Mouse (Mus musculus) stomach, postnatal 0 days (tissue): ENCODE measurements around the gene Rbmxl1. TPM values are rescaled to one million over a fixed set of nuclear protein-coding genes. Genes with fewer than 3 reads are reported as not detected.
"Not testable (repeated sequence)": the region's sequence is repeated elsewhere in the genome, so short reads cannot be mapped to it uniquely, and the experiment has no call there.

Experiments used
- ATAC-seq: fragments of 200-750 bp; cut with Nextera tagmentation; 2 replicates; pipeline ENCODE4 v1.8.0; 2017; ENCODE audit not compliant: low FRiP score, low TSS enrichment
- DNase-seq: peaks from one replicate; pipeline ENCODE4 v3.0.0-alpha.2; 2016; ENCODE audit warnings: low spot score
- H3K27ac ChIP-seq: fragments of 300-500 bp; sonication (generic); replicated peaks from 2 replicates; pipeline ENCODE4 v1.5.1; 2014; ENCODE audit warnings: mild to moderate bottlenecking, control low read depth
- H3K27me3 ChIP-seq: fragments of 300-500 bp; sonication (generic); 2 replicates; pipeline ENCODE4 v1.6.1; 2014; ENCODE audit warnings: low read length; ENCODE audit not compliant: control insufficient read depth, insufficient read depth
- H3K36me3 ChIP-seq: fragments of 300-500 bp; sonication (generic); 2 replicates; pipeline ENCODE4 v1.6.1; 2014; ENCODE audit warnings: low read length, mixed read lengths; ENCODE audit not compliant: control insufficient read depth, insufficient read depth
- H3K4me1 ChIP-seq: fragments of 300-500 bp; sonication (generic); replicated peaks from 2 replicates; pipeline ENCODE4 v1.6.1; 2014; ENCODE audit warnings: antibody characterized with exemption; ENCODE audit not compliant: control insufficient read depth, insufficient read depth
- H3K4me2 ChIP-seq: fragments of 300-500 bp; sonication (generic); replicated peaks from 2 replicates; pipeline ENCODE4 v1.6.1; 2014; ENCODE audit warnings: low read depth, mild to moderate bottlenecking, control low read depth, moderate library complexity
- H3K4me3 ChIP-seq: fragments of 300-500 bp; sonication (generic); 2 replicates; pipeline ENCODE4 v1.5.1; 2014; ENCODE audit warnings: low read depth, low read length, control low read depth
- H3K9ac ChIP-seq: fragments of 300-500 bp; sonication (generic); 2 replicates; pipeline ENCODE4 v1.6.1; 2014; ENCODE audit warnings: mild to moderate bottlenecking, low read length, control low read depth, mixed read lengths
- H3K9me3 ChIP-seq: fragments of 300-500 bp; sonication (generic); 2 replicates; pipeline ENCODE4 v1.6.1; 2016; ENCODE audit warnings: low read length; ENCODE audit not compliant: control insufficient read depth
- CTCF ChIP-seq: IDR thresholded peaks from 2 replicates; pipeline ENCODE4 v1.5.1; 2016; ENCODE audit warnings: antibody characterized with exemption, low read depth, mild to moderate bottlenecking, moderate library complexity
- EP300 ChIP-seq: optimal IDR thresholded peaks from 2 replicates; pipeline ENCODE3; 2016; ENCODE audit warnings: antibody characterized with exemption
- WGBS: fragments of 180-500 bp; shearing (Covaris S2); extraction: QIAGEN DNeasy Blood & Tissue Kit; methylation state at CpG from one replicate; pipeline ENCODE4 v1.1.7; 2014; 5-methylcytosine and 5-hydroxymethylcytosine counted together
- polyA plus RNA-seq: library from polyadenylated mRNA; unstranded; fragments of >200 nt; fragmentation: Nextera tagmentation; extraction: Ambion mirVana; gene quantifications from 2 replicates; pipeline ENCODE4 v1.2.1, GENCODE M21; 2015

Rbmxl1 gene
- 76.1 and 78.6 TPM in 2 replicates for polyA plus RNA-seq

GRCm38 (mm10) chr8:78508719-78509272, at the start of gene Rbmxl1:
Gene Rbmxl1, minus strand, starts transcription at chr8:78508898.
- TF ChIP-seq CTCF (no peak), EP300 (no peak)

GRCm38 (mm10) chr8:78556773-78557434, 48.2 kb upstream of the Rbmxl1 start:
- peak; percentile 5 for DNase-seq
- H3K4me1 ChIP-seq, result no peaks in the 10 kb centered on the region
- no peak overlapping the region for H3K4me2 ChIP-seq
- H3K9me3 ChIP-seq, result no peaks in the 10 kb centered on the region
- no peaks in the 10 kb centered on the region for H3K36me3 ChIP-seq
- H3K27me3 ChIP-seq, result no peaks in the 10 kb centered on the region
- H3K27ac ChIP-seq, result no peak overlapping the region
- no peak for ATAC-seq
- no peak overlapping the region for H3K9ac ChIP-seq
- 77% methylated on average over 11 of the region's 11 CpGs for WGBS
- TF ChIP-seq CTCF, result no peak
- TF ChIP-seq EP300, result no peak
- H3K4me3 ChIP-seq, result no peak overlapping the region

More at GRCm38 (mm10) chr8:78508719-78509272, at the start of gene Rbmxl1:
- WGBS, result under 1% methylated on average over 61 of the region's 70 CpGs
- peak; percentile 90 for DNase-seq
- H3K9me3 ChIP-seq, result no peaks in the 10 kb centered on the region
- H3K36me3 ChIP-seq, result no peaks in the 10 kb centered on the region; the same call in 1 of the 2 replicates
- peak; percentile 89 for ATAC-seq
- H3K27me3 ChIP-seq, result no peaks in the 10 kb centered on the region
- H3K4me3 ChIP-seq, result peak within 1 kb of the TSS; percentile 88
- peak within 1 kb of the TSS; percentile 97 for H3K9ac ChIP-seq
- no peaks in the 10 kb centered on the region for H3K4me1 ChIP-seq
- H3K27ac ChIP-seq, result peak within 1 kb of the TSS; percentile 97
- H3K4me2 ChIP-seq, result peak within 1 kb of the TSS; percentile 100

GRCm38 (mm10) chr8:78555817-78556216, 47.1 kb upstream of the Rbmxl1 start:
- 92% methylated on average over 4 of the region's 4 CpGs for WGBS
- no peak overlapping the region for H3K9ac ChIP-seq
- no peaks in the 10 kb centered on the region for H3K36me3 ChIP-seq
- no peak for DNase-seq
- no peak overlapping the region for H3K4me2 ChIP-seq
- H3K4me3 ChIP-seq, result no peak overlapping the region
- H3K27me3 ChIP-seq, result no peaks in the 10 kb centered on the region
- ATAC-seq, result no peak
- H3K9me3 ChIP-seq, result no peaks in the 10 kb centered on the region
- H3K27ac ChIP-seq, result no peak overlapping the region
- no peak for TF ChIP-seq EP300
- TF ChIP-seq CTCF, result no peak
- no peaks in the 10 kb centered on the region for H3K4me1 ChIP-seq

GRCm38 (mm10) chr8:78550752-78551134, 42.0 kb upstream of the Rbmxl1 start:
- 73% methylated on average over 2 of the region's 2 CpGs for WGBS
- Histone ChIP-seq H3K9me3 (no peaks in the 10 kb centered on the region), H3K4me1 (no peaks in the 10 kb centered on the region), H3K27me3 (no peaks in the 10 kb centered on the region), H3K4me3 (no peak overlapping the region), H3K9ac (no peak overlapping the region), H3K27ac (no peak overlapping the region), H3K4me2 (no peak overlapping the region), H3K36me3 (no peaks in the 10 kb centered on the region)
- DNase-seq (no peak), ATAC-seq (no peak)
- TF ChIP-seq EP300, result no peak
- no peak for TF ChIP-seq CTCF

DNA sequence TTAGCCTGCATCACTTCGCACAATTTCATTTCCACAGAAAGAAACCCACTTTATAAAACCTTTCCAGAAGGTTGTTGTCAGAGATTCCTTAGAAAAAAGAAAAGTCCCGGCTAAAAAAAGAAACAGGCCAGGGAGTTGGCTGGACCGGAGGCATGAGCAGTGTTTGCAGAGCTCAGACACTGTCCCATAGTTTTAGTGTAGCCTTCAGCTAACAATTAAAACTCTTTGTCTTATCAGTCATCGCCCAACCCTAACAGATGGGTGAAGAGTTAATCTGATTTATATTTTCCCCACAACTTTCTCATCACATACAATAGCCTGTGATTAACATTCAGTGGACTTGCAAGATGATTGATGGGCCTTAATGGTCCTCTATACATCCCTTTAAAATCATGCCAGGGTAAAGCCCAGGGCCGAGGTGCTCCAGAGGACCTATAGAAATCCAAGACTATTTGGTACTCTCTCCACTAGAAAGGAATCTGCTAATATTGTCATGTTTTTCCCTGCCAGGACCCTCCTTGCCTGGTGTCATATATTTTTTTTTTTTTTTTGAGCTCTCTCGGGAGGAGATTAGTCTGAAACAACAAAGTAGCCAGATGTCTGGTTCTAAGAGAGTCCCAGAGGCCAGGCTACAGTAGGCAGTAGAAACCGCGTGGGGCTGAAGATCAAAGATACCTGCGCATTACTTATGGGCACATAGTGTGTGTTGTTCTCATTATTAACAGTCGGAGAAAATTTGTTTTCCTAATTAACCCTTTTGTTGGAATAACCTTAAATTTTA, 41.5 kb upstream of the Rbmxl1 start:
- Histone ChIP-seq H3K4me1 (no peaks in the 10 kb centered on the region), H3K4me2 (no peak overlapping the region), H3K36me3 (no peaks in the 10 kb centered on the region), H3K27ac (no peak overlapping the region), H3K9me3 (no peaks in the 10 kb centered on the region), H3K27me3 (no peaks in the 10 kb centered on the region), H3K4me3 (no peak overlapping the region), H3K9ac (no peak overlapping the region)
- ATAC-seq (no peak), DNase-seq (no peak)
- 51% methylated on average over 10 of the region's 10 CpGs for WGBS
- TF ChIP-seq CTCF (no peak), EP300 (no peak)

DNA sequence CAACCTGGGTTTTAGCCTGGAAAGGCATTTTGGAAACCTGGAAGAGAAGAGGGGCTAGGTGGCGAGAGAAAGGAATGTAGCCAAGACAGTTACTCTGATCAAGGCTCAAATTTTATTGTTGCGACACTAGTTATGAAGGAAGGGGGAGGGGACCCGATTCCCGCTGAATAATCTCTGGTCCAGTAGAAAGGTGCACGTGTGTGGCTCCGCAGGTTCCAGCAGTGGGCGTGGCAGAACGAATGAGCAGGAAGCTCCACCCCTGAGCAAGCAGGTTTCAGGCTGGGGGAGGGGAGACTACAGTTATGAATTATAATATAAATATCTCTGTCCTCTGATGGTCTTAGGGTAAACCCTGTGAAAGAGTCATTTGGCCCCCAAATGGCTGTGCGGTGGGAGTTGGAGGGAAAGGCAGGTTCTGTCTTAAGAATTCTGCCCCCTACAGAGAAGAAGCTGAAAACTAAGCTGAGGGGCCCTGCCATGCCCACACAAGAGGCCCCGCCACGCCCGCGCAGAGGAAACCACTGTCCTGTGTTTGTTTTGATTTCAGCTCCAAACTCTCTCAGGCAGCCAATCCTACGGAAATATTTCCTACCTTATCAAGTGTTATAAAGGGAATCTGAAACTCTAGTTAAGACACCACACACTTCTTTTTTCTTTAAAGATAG, 36.6 kb upstream of the Rbmxl1 start:
- not testable (repeated sequence) for H3K4me3 ChIP-seq, H3K4me2 ChIP-seq, H3K27me3 ChIP-seq, H3K36me3 ChIP-seq, H3K27ac ChIP-seq, DNase-seq, H3K9me3 ChIP-seq, ATAC-seq, H3K9ac ChIP-seq, H3K4me1 ChIP-seq
- WGBS, result 42% methylated on average over 6 of the region's 14 CpGs
